Mouse (Mus musculus): ENCODE measurements around the gene Mvp.

Gene Mvp

GRCm38 (mm10) chr7:127019306-127019960, 5.0 kb upstream of the Mvp start:
- no peak for DNase-seq (ENCODE audit: low spot score)

- no peak for DNase-seq (ENCODE audit: low spot score)
These were observed 4.2 kb upstream of the Mvp start for GRCm38 (mm10) chr7:127018416-127019305.

GRCm38 (mm10) chr7:127017950-127018345, 3.5 kb upstream of the Mvp start:
- no peak for DNase-seq (ENCODE audit: low spot score)

DNA sequence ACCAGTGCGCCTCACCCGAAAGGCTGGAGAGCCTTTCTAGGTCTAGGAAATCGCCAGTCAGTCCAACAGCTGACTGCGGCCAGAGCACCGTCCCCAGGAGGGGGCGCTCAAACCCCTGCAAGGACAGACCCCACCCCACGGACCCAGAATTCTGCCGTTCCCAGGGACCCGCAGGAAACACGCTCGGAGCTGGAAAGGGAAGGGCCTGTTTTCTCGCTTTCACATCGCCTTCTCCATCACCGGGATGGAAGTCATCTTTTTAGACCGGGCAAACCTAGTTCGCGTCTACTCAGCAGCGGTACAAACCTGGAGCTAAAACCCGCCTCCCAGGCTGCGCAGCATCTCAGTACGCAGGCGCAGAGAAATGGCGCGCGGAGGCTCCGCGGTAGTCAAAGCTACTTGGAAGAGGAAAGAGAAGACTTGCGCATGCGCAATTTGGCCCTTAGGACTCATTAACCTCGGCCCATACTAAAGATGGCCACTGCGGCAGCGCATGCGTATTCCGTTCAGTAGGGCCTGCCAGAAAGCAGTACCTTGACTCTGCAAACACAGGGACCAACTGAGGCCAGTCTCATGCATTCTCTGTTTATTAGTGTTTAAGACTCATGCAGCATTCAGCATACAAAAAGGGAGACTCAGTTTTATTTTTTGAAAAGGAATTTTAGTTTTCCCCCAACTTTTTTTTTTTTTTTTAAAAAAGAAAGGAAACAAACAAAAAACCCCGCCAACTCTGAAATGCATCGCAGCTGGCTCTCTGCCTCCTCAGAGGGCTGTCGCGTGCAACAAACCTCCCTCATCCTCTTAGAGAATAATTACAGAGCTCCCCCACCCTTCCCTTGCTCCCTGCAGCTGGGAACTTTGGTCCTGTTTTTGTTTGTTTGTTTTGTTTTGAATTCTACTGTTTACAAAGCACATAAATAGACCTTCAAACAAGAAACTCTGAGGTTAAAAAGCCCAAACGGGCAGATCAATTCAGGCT, 2.8 kb upstream of the Mvp start, which contains the start of gene Pagr1a:
Gene Pagr1a, minus strand, starts transcription at position 382 of the 979 bp plus-strand sequence.
- peak; percentile 96 for DNase-seq (ENCODE audit: low spot score)

- no peak for DNase-seq (ENCODE audit: low spot score)
These were observed 2.1 kb upstream of the Mvp start for GRCm38 (mm10) chr7:127016486-127016938.

DNA sequence TGATC, 1.9 kb upstream of the Mvp start, which contains the start of gene Pagr1b:
Gene Pagr1b, minus strand, starts transcription at position 4 of the 5 bp plus-strand sequence.
- DNase-seq (ENCODE audit: low spot score), result no peak

GRCm38 (mm10) chr7:127016081-127016480, 1.7 kb upstream of the Mvp start:
- no peak for DNase-seq (ENCODE audit: low spot score)

GRCm38 (mm10) chr7:127014993-127015392, 572 bp upstream of the Mvp start:
- DNase-seq (ENCODE audit: low spot score), result no peak

- DNase-seq (ENCODE audit: low spot score), result no peak
These were observed 1.0 kb downstream of the Mvp start for GRCm38 (mm10) chr7:127013385-127013784.

DNA sequence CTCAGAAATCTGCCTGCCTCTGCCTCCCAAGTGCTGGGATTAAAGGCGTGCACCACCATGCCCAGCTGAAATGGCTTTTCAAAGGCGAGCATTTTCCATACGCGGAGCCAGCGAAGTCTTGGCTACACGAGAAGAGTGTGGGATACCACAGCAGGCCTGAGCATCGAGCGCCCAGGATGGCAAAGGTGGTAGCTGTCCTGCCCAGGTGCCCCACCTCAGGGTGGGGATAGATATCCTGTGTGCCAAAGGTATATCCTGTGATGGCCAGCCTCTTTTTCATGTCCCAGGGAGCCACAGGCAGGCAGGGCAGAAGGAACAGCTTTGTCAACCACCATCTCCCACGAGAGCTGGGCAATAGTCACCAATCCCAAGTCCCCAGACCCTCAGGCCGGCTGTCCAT, 1.6 kb downstream of the Mvp start:
- no peak for DNase-seq (ENCODE audit: low spot score)

DNA sequence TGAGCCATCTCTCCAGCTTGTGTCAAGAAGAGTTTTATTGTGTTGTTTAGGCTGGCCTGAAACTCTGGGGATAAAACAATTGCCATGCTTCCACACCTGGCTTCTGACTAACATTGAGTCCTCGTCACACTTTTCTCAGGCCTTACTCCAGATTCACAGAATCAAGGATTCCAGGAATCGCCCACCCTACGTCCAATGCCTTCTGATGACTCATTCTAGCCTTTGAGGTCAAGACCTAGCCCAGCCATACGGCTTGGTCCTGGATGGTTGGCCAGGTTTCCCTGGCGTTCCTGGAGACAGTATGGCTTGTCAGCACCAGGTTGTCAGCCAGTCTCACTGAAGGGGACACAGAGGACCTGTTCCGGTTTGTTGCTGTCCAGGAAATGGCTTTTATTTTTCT, 2.0 kb downstream of the Mvp start:
- no peak for DNase-seq (ENCODE audit: low spot score)

- no peak for DNase-seq (ENCODE audit: low spot score)
These were observed 2.7 kb downstream of the Mvp start for GRCm38 (mm10) chr7:127011717-127012116.

DNA sequence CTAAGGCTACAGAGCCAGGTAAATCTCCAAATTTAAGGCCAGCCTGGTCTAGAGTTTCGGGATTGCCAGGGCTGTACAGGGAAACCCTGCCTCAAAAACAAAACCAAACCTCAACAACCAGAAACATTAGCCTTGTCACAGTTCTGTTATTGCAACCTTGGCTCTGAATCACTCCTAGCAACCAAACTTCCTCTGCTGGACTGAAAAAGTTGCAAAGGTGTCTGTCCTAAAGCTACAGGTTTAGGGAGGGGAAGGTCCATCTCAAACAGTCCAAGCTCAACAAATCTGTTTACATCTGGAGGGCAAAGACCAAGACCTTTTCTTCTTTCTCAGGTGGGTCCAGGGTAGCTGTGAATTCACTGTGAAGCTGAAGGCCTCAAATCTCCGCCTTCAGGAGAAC, 3.4 kb downstream of the Mvp start:
- DNase-seq (ENCODE audit: low spot score), result no peak

DNA sequence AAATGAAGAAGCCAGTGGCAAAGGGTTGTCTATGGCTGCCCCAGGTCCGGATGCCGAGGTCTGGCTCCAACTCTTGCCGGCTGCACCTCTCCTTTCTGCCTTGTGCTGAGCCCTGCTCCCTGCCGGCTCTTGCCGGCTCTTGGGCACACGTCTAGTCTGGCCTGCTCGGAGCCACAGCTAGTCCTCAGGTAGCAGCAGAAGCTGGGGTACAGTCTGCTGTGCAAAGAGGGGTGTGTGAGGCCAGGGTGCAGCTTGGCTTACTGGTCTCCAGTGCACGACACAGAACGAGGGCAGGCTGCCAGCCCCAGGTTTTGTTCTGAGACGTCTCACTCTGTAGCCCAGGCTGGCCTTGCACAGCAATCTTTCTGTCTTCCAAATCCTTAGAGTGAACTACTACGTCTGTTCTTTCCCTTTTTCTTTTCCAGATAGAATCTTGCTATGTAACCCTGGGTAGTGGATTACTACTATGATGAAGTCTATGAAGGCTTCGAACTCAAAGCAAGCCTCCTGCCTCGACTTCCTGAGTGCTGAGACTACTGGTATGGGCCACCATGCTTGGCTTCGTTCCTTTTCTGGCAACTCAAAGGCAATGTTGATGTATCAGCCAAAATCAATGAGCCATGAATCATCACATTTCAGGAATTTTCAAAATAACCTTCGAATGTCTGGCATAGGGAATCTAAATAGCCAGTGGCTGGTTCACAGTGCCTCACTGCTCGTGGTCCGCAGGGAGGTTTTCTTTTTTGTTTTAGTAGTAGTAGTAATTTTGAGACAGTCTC, 4.9 kb downstream of the Mvp start:
- DNase-seq (ENCODE audit: low spot score), result no peak

DNA sequence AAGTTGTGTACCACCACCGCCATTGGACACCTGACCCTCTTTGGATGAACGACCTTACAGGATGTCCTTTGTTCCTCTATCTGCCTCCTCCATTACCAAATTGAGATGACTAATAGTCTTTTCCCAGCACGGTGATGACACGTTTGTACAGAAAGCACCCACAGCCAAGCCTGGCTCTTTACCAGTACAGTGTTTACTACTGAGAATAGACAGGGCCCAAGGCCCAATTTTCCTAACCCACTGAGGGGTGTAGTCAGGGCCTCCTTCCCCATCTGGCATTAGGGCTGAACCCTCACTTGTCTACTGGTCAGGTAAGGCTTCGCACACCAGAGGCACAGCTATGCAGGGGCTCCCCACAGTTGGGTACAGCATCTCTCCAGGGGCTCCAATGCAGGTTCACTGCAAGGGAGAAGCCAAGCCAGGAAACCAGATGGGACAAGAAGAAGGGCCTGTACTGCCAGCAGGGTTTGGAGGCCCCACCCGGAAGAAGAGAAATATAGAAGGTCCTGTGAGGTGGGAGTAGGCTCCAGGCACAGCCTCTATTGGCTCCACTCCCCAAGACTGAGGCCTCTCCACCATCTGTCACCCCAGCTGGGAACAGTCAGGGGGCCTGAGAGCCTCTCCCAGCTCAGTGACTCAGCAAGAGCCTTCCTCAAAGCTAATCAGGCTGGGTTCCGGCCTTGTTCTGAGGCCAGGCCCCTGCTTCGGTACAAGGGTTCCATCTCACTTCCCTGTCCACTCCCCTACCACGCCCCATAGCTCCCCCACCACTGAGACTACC, 6.0 kb downstream of the Mvp start:
- DNase-seq (ENCODE audit: low spot score), result peak; percentile 75

DNA sequence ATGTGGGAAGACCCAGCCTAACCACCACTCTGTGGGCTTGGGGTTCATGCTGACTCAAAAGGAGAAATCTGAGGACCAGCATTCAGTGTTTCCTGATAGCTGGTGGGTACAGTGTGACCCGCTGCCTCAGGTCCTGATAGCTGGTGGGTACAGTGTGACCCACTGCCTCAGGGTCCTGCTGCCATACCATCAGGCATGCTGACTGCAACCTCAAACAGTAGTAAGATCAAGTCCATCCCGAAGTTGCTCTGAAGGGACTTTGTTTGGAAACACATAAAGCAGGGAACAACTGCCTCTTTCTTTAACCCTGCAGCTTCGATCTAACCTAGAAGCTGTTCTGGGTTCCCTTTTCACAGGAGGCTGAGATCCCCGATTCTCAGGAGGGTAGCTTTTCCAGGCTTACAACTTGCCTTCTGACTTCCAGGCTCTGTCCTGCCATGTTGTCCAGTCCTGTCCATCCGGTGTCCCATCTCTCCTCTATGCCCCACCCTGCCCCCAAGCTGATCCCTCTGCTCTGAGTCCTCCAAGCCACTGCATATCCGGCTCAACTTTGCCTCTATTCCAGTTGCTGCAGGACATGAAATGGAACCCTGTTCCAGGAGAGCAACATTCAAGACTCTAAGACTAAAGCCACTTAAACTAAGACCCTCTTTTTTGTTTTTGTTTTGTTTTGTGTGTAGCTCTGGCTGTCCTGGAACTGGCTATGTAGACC, 7.0 kb downstream of the Mvp start:
- no peak for DNase-seq (ENCODE audit: low spot score)

GRCm38 (mm10) chr7:127004122-127004875, 10.1 kb downstream of the Mvp start:
- DNase-seq (ENCODE audit: low spot score), result no peak

DNA sequence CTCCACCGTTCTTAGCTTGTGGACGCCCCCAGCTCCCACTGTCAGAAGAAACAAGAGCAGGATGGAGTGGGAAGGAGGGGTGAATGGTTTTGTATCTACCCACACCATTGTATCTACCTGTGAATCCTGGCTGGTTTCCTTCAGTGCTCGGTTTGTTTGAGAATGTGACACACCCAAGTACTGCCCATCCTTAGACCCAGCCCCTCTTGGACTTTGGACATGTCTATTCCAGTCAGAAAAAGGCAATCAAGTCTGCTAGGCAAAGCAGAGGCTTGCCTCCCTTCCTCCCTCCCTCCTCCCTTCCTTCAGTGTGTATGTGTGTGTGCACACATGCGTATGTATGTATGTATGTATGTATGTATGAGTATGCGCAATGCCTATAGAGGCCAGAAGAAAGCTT, 10.8 kb downstream of the Mvp start:
- DNase-seq (ENCODE audit: low spot score), result no peak

GRCm38 (mm10) chr7:126999568-126999967, 14.9 kb downstream of the Mvp start:
- no peak for DNase-seq (ENCODE audit: low spot score)

- no peak for DNase-seq (ENCODE audit: low spot score)
These were observed 18.0 kb downstream of the Mvp start for GRCm38 (mm10) chr7:126996449-126996848.
